Comparison of ENCODE assay signal across 22 mouse cellular contexts in genomic region chr7:118911170-118911569, GRCm38 (mm10). TPM values are rescaled to one million over a fixed set of nuclear protein-coding genes. Genes with fewer than 3 reads are reported as not detected.
DNase-seq lines count a peak whose midpoint lies in the region; ATAC-seq and TF ChIP-seq lines count a peak whose summit lies in the region.
"Had no signal": no experiment of that assay in that cellular context is flagged by ENCODE, and none has a peak within 500 bp of the region (broad histone marks: within the 10 kb centered on the region; RNA-seq: fewer than 3 reads in every experiment).

No protein-coding gene starts in this region.

- no peak overlapping the region for H3K4me2 ChIP-seq in hindbrain, embryonic 12.5 days (replicated peaks)
- no peak overlapping the region for H3K4me2 ChIP-seq in hindbrain, embryonic 13.5 days
- H3K4me2 ChIP-seq: embryonic facial prominence, embryonic 12.5 days; embryonic facial prominence, embryonic 15.5 days; forebrain, embryonic 12.5 days; forebrain, embryonic 15.5 days; heart, embryonic 12.5 days; heart, embryonic 15.5 days; hindbrain, embryonic 15.5 days; intestine, embryonic 15.5 days had no signal

- no peaks in the 10 kb centered on the region for H3K27me3 ChIP-seq in hindbrain, embryonic 12.5 days
- no peaks in the 10 kb centered on the region for H3K27me3 ChIP-seq in hindbrain, embryonic 13.5 days
- H3K27me3 ChIP-seq: embryonic facial prominence, embryonic 12.5 days; embryonic facial prominence, embryonic 15.5 days; forebrain, embryonic 15.5 days; heart, embryonic 15.5 days; hindbrain, embryonic 15.5 days; intestine, embryonic 15.5 days had no signal

- H3K36me3 ChIP-seq in hindbrain, embryonic 12.5 days, result no peaks in the 10 kb centered on the region
- no peaks in the 10 kb centered on the region for H3K36me3 ChIP-seq in hindbrain, embryonic 13.5 days
- H3K36me3 ChIP-seq: embryonic facial prominence, embryonic 12.5 days; embryonic facial prominence, embryonic 15.5 days; forebrain, embryonic 12.5 days; forebrain, embryonic 15.5 days; heart, embryonic 12.5 days; heart, embryonic 15.5 days; hindbrain, embryonic 15.5 days; intestine, embryonic 15.5 days had no signal

- 0 out of 2 replicates have a peak overlapping the region, but pooled peaks have one; percentile 70 for H3K27ac ChIP-seq in hindbrain, embryonic 12.5 days
- H3K27ac ChIP-seq in hindbrain, embryonic 13.5 days, result no peak overlapping the region
- peak overlapping the region; percentile 61; the same call in 1 of the 2 replicates for H3K27ac ChIP-seq in olfactory bulb, adult 2 months (ENCODE audit: insufficient read depth, low read depth, low read length)
- H3K27ac ChIP-seq: embryonic facial prominence, embryonic 12.5 days; embryonic facial prominence, embryonic 15.5 days; forebrain, embryonic 12.5 days; forebrain, embryonic 15.5 days; heart, embryonic 15.5 days; hindbrain, embryonic 15.5 days; intestine, embryonic 15.5 days had no signal

- TF ChIP-seq CTCF in olfactory bulb, adult 2 months (IDR thresholded peaks at IDR 0.05; ENCODE audit: insufficient read depth, low read depth, low read length), result no peak

- H3K4me3 ChIP-seq in hindbrain, embryonic 12.5 days, result no peak overlapping the region
- H3K4me3 ChIP-seq in hindbrain, embryonic 13.5 days, result no peak overlapping the region
- H3K4me3 ChIP-seq in olfactory bulb, adult 2 months (ENCODE audit: insufficient read depth, low read depth, low read length), result no peak overlapping the region
- H3K4me3 ChIP-seq: embryonic facial prominence, embryonic 12.5 days; embryonic facial prominence, embryonic 15.5 days; forebrain, embryonic 12.5 days; forebrain, embryonic 15.5 days; heart, embryonic 12.5 days; heart, embryonic 15.5 days; hindbrain, embryonic 15.5 days; intestine, embryonic 15.5 days had no signal

- peak; percentile 76 for DNase-seq in heart, adult 11 months
- DNase-seq in heart, adult 9 months (ENCODE audit: low spot score in 2 of 2), result no peak
- peak; percentile 78 for DNase-seq in fat pad, adult 2 months (ENCODE audit: extremely low read depth, low read depth, low spot score)
- DNase-seq in ovary, postnatal 36 days (ENCODE audit: low spot score), result no peak
- DNase-seq: adrenal gland, postnatal 10 days; cerebellum, adult 11 months; cerebellum, adult 2 months; cerebellum, adult 9-11 months; gastrocnemius, postnatal 25 days; heart, postnatal 10 days; heart, postnatal 36 days had no signal

- no peak for ATAC-seq in hindbrain, embryonic 12.5 days (ENCODE audit: low FRiP score)
- no peak for ATAC-seq in hindbrain, embryonic 13.5 days (ENCODE audit: low FRiP score)
- ATAC-seq: forebrain, embryonic 15.5 days; intestine, embryonic 15.5 days had no signal

- no peak overlapping the region for H3K9ac ChIP-seq in hindbrain, embryonic 12.5 days
- H3K9ac ChIP-seq in hindbrain, embryonic 13.5 days, result no peak overlapping the region
- H3K9ac ChIP-seq: embryonic facial prominence, embryonic 12.5 days; embryonic facial prominence, embryonic 15.5 days; forebrain, embryonic 12.5 days; forebrain, embryonic 15.5 days; heart, embryonic 12.5 days; heart, embryonic 15.5 days; hindbrain, embryonic 15.5 days; intestine, embryonic 15.5 days had no signal

- 90% methylated on average over 2 of the region's 2 CpGs for WGBS in hindbrain, embryonic 12.5 days
- 89% methylated on average over 2 of the region's 2 CpGs for WGBS in hindbrain, embryonic 13.5 days
- 93% methylated on average over 2 of the region's 2 CpGs for WGBS in olfactory bulb, adult 2 months

- H3K4me1 ChIP-seq in hindbrain, embryonic 12.5 days, result peaks cover 18% of the 10 kb centered on the region
- H3K4me1 ChIP-seq in hindbrain, embryonic 13.5 days (replicated peaks), result peaks cover 30% of the 10 kb centered on the region
- peaks cover 18% of the 10 kb centered on the region for H3K4me1 ChIP-seq in olfactory bulb, adult 2 months (ENCODE audit: control insufficient read depth, insufficient read depth, low read length)
- H3K4me1 ChIP-seq: embryonic facial prominence, embryonic 12.5 days; heart, embryonic 15.5 days; intestine, embryonic 15.5 days had no signal

- no peak for TF ChIP-seq POLR2A in olfactory bulb, adult 2 months (IDR thresholded peaks at IDR 0.05; ENCODE audit: insufficient read depth, low read depth, low read length)

- no peaks in the 10 kb centered on the region for H3K9me3 ChIP-seq in hindbrain, embryonic 12.5 days (replicated peaks)
- H3K9me3 ChIP-seq in hindbrain, embryonic 13.5 days, result no peaks in the 10 kb centered on the region
- H3K9me3 ChIP-seq: embryonic facial prominence, embryonic 12.5 days; embryonic facial prominence, embryonic 15.5 days; forebrain, embryonic 12.5 days; forebrain, embryonic 15.5 days; heart, embryonic 15.5 days; hindbrain, embryonic 15.5 days; intestine, embryonic 15.5 days had no signal

RNA-seq across cellular contexts. Expression of gene Knop1, which starts 55.1 kb away (rescaled TPM):
- 99.2 and 108 TPM in 2 replicates for polyA plus RNA-seq in hindbrain, embryonic 12.5 days (2016; fragmentation: Nextera tagmentation; extraction: Ambion mirVana)
- 102 TPM in 2 replicates for polyA plus RNA-seq in hindbrain, embryonic 13.5 days (2015; fragmentation: Nextera tagmentation; extraction: Ambion mirVana)
- polyA plus RNA-seq in olfactory bulb, adult 2 months (2012; ENCODE audit: insufficient read depth, insufficient read length, low replicate concordance, missing spikeins), result not detected in 2 replicates

RNA-seq across cellular contexts. Expression of gene Iqck, which starts 55.6 kb away (rescaled TPM):
- 4.6 and 4.9 TPM in 2 replicates for polyA plus RNA-seq in hindbrain, embryonic 12.5 days (2016; fragmentation: Nextera tagmentation; extraction: Ambion mirVana)
- polyA plus RNA-seq in hindbrain, embryonic 13.5 days (2015; fragmentation: Nextera tagmentation; extraction: Ambion mirVana), result 3.7 and 4.4 TPM in 2 replicates
- polyA plus RNA-seq in olfactory bulb, adult 2 months (2012; ENCODE audit: insufficient read depth, insufficient read length, low replicate concordance, missing spikeins), result not detected in 2 replicates

Comparison
In these comparisons a context has a peak if more than half of its experiments do, and no peak if none do; other contexts are left out.
1. DNase-seq: peak in heart, adult 11 months (single experiment) and fat pad, adult 2 months (single experiment); none in heart, adult 9 months (0 of 2) and ovary, postnatal 36 days (single experiment).
2. RNA of gene Knop1, which starts 55.1 kb away (polyA plus RNA-seq): 99.2 to 108 TPM in hindbrain, embryonic 12.5 days and 102 TPM in hindbrain, embryonic 13.5 days; not detected in olfactory bulb, adult 2 months; every median in the first group is over 100 times any median in the second.